Mouse (Mus musculus) thymus, adult 2 months (tissue): ENCODE data around the gene Fgfr2. TPM values are rescaled to one million over a fixed set of nuclear protein-coding genes. Genes with fewer than 3 reads are reported as not detected.
A peak's percentile ranks its signal among the peaks of the same experiment; 100 is the strongest.

ENCODE experiments used
- DNase-seq: peaks from one replicate; pipeline ENCODE4 v3.0.0; 2021
- H3K27ac ChIP-seq: fragments of 200-500 bp; 2 replicates; pipeline ENCODE4 v1.5.1; 2012; ENCODE audit warnings: low read length, control low read depth; ENCODE audit not compliant: control insufficient read depth, insufficient read depth
- H3K27me3 ChIP-seq: fragments of 200-500 bp; 2 replicates; pipeline ENCODE4 v1.6.1; 2012; ENCODE audit warnings: mild to moderate bottlenecking, low read length, moderate library complexity, mixed read lengths; ENCODE audit not compliant: control insufficient read depth, insufficient read depth
- H3K36me3 ChIP-seq: fragments of 200-500 bp; 2 replicates; pipeline ENCODE4 v1.6.1; 2012; ENCODE audit warnings: mild to moderate bottlenecking, low read length, moderate library complexity; ENCODE audit not compliant: control insufficient read depth, insufficient read depth
- H3K4me1 ChIP-seq: fragments of 200-500 bp; replicated peaks from 2 replicates; pipeline ENCODE4 v1.6.1; 2012; ENCODE audit warnings: low read length; ENCODE audit not compliant: control insufficient read depth, insufficient read depth
- H3K4me3 ChIP-seq: fragments of 200-500 bp; 2 replicates; pipeline ENCODE4 v1.5.1; 2012; ENCODE audit warnings: mild to moderate bottlenecking, low read length, control low read depth, moderate library complexity; ENCODE audit not compliant: control insufficient read depth, insufficient read depth
- CTCF ChIP-seq: fragments of 200-500 bp; IDR thresholded peaks from 2 replicates; pipeline ENCODE4 v1.5.1; 2012; ENCODE audit warnings: mild to moderate bottlenecking, control low read depth, low read length, moderate library complexity, borderline replicate concordance; ENCODE audit not compliant: control insufficient read depth, poor library complexity, insufficient read depth; ENCODE audit errors: extremely low read depth
- POLR2A ChIP-seq: fragments of 200-500 bp; IDR thresholded peaks from 2 replicates; pipeline ENCODE4 v1.6.1; 2012; ENCODE audit warnings: mild to moderate bottlenecking, low read length, control low read depth, moderate library complexity; ENCODE audit not compliant: control insufficient read depth, poor library complexity, insufficient read depth; ENCODE audit errors: extremely low read depth
- WGBS: fragments of 180-500 bp; shearing (Covaris S2); methylation state at CpG from one replicate; pipeline ENCODE4 v1.1.7; 2018; 5-methylcytosine and 5-hydroxymethylcytosine counted together
- polyA plus RNA-seq: library from polyadenylated mRNA; depleted of rRNA; stranded (reverse); fragments of >200 nt; gene quantifications from 2 replicates; pipeline ENCODE4 v1.2.3, GENCODE M21; 2012

The Fgfr2 gene
- polyA plus RNA-seq, 1 experiment, result 12.1 TPM

- WGBS, result 83% methylated on average over 3 of the region's 3 CpGs
- Histone ChIP-seq H3K4me3 (no peak overlapping the region), H3K4me1 (no peaks in the 10 kb centered on the region), H3K27ac (no peak overlapping the region), H3K27me3 (no peaks in the 10 kb centered on the region), H3K36me3 (no peaks in the 10 kb centered on the region)
- DNase-seq, result no peak
- no peak for TF ChIP-seq CTCF
- TF ChIP-seq POLR2A, result no peak
These were observed 1185.5 kb downstream of the Fgfr2 start for GRCm38 (mm10) chr7:131937611-131938010.

GRCm38 (mm10) chr7:131927288-131928050 is 1195.7 kb downstream of the Fgfr2 start:
- Histone ChIP-seq H3K27me3 (no peaks in the 10 kb centered on the region), H3K4me3 (no peak overlapping the region), H3K36me3 (no peaks in the 10 kb centered on the region), H3K4me1 (no peaks in the 10 kb centered on the region), H3K27ac (no peak overlapping the region)
- TF ChIP-seq POLR2A (no peak), CTCF (no peak)
- no peak for DNase-seq
- WGBS, result 73% methylated on average over 9 of the region's 9 CpGs

- no peaks in the 10 kb centered on the region for H3K4me1 ChIP-seq
- no peak overlapping the region for H3K27ac ChIP-seq
- H3K27me3 ChIP-seq, result no peaks in the 10 kb centered on the region
- no peak overlapping the region for H3K4me3 ChIP-seq
- TF ChIP-seq POLR2A, result no peak
- no peak for TF ChIP-seq CTCF
- WGBS, result 47% methylated on average over 7 of the region's 7 CpGs
- DNase-seq, result no peak
- H3K36me3 ChIP-seq, result no peaks in the 10 kb centered on the region
These were observed 1205.8 kb downstream of the Fgfr2 start for GRCm38 (mm10) chr7:131917384-131917783.

GRCm38 (mm10) chr7:131909611-131910010 is 1213.5 kb downstream of the Fgfr2 start:
- Histone ChIP-seq H3K27me3 (no peaks in the 10 kb centered on the region), H3K4me1 (no peaks in the 10 kb centered on the region), H3K36me3 (no peaks in the 10 kb centered on the region), H3K27ac (no peak overlapping the region), H3K4me3 (no peak overlapping the region)
- WGBS, result 81% methylated on average over 4 of the region's 4 CpGs
- no peak for DNase-seq
- TF ChIP-seq POLR2A (no peak), CTCF (no peak)

- no peak for TF ChIP-seq POLR2A
- no peak for TF ChIP-seq CTCF
- Histone ChIP-seq H3K36me3 (no peaks in the 10 kb centered on the region), H3K4me3 (no peak overlapping the region), H3K4me1 (no peaks in the 10 kb centered on the region), H3K27me3 (no peaks in the 10 kb centered on the region), H3K27ac (no peak overlapping the region)
- WGBS, result 81% methylated on average over 10 of the region's 10 CpGs
- DNase-seq, result no peak
These were observed 1216.5 kb downstream of the Fgfr2 start for GRCm38 (mm10) chr7:131906499-131907190.

GRCm38 (mm10) chr7:131899356-131899755 is 1223.8 kb downstream of the Fgfr2 start:
- TF ChIP-seq CTCF (no peak), POLR2A (no peak)
- WGBS, result 5% methylated on average over 2 of the region's 2 CpGs
- peak; percentile 13 for DNase-seq

GRCm38 (mm10) chr7:131897282-131897681 is 1225.9 kb downstream of the Fgfr2 start:
- 20% methylated on average over 4 of the region's 4 CpGs for WGBS
- Histone ChIP-seq H3K36me3 (no peaks in the 10 kb centered on the region), H3K4me3 (no peak overlapping the region), H3K27ac (no peak overlapping the region), H3K27me3 (no peaks in the 10 kb centered on the region), H3K4me1 (no peaks in the 10 kb centered on the region)
- no peak for TF ChIP-seq CTCF
- TF ChIP-seq POLR2A, result no peak
- DNase-seq, result no peak

More at GRCm38 (mm10) chr7:131899356-131899755, 1223.8 kb downstream of the Fgfr2 start:
- H3K36me3 ChIP-seq, result no peaks in the 10 kb centered on the region
- H3K27ac ChIP-seq, result no peak overlapping the region
- H3K4me3 ChIP-seq, result no peak overlapping the region
- no peaks in the 10 kb centered on the region for H3K27me3 ChIP-seq
- no peaks in the 10 kb centered on the region for H3K4me1 ChIP-seq
